Comparison of ENCODE assay signal across 19 mouse cellular contexts in the genomic region with DNA sequence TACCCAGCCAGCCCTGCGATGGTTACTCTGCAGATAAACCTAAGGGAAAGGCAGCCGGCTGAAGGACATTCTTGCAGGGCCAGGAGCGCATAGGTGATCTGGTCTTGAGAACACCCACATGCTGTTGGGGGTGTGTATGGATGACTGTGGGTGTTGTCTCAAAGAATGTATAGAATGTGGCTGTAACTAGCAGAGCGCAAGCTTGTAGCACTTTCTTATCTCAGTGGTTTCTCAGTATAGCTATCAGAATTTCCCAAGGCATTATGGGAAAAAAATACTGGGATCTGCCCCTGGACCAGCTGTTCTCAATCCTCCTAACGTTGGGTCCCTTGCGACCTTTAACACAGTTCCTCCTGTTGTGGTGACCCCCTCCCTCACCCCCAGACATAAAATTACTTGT. TPM values are rescaled to one million over a fixed set of nuclear protein-coding genes. Genes with fewer than 3 reads are reported as not detected.
DNase-seq lines count a peak whose midpoint lies in the region; ATAC-seq and TF ChIP-seq lines count a peak whose summit lies in the region.
"Had no signal": no experiment of that assay in that cellular context is flagged by ENCODE, and none has a peak within 500 bp of the region (broad histone marks: within the 10 kb centered on the region; RNA-seq: fewer than 3 reads in every experiment).

No protein-coding gene starts in this region.

- WGBS in heart, embryonic 12.5 days = 26% methylated on average over 6 of the region's 6 CpGs
- WGBS in heart, adult 2 months = 46% methylated on average over 6 of the region's 6 CpGs
- WGBS in kidney, postnatal 0 days = 56% methylated on average over 6 of the region's 6 CpGs

- peak overlapping the region; percentile 31 for H3K4me2 ChIP-seq in heart, embryonic 12.5 days
- no peak overlapping the region for H3K4me2 ChIP-seq in kidney, postnatal 0 days (ENCODE audit: low read length)
- H3K4me2 ChIP-seq: forebrain, embryonic 13.5 days; hindbrain, embryonic 13.5 days; limb, embryonic 13.5 days; midbrain, embryonic 13.5 days had no signal

- H3K36me3 ChIP-seq in heart, embryonic 12.5 days = no peaks in the 10 kb centered on the region
- H3K36me3 ChIP-seq in heart, adult 2 months (ENCODE audit: control insufficient read depth, insufficient read depth, low read length) = peaks cover 2% of the 10 kb centered on the region; the same call in 1 of the 2 replicates
- no peaks in the 10 kb centered on the region for H3K36me3 ChIP-seq in kidney, postnatal 0 days (ENCODE audit: insufficient read depth, low read length)
- H3K36me3 ChIP-seq in G1E (replicated peaks) = no peaks in the 10 kb centered on the region

- TF ChIP-seq EP300 in heart, adult 2 months (IDR thresholded peaks at IDR 0.05; ENCODE audit: insufficient read depth, low read depth, low read length) = no peak

- peaks cover 47% of the 10 kb centered on the region for H3K4me1 ChIP-seq in heart, embryonic 12.5 days (replicated peaks)
- peaks cover 10% of the 10 kb centered on the region for H3K4me1 ChIP-seq in heart, adult 2 months (ENCODE audit: control insufficient read depth, insufficient read depth, low read length)
- no peaks in the 10 kb centered on the region for H3K4me1 ChIP-seq in kidney, postnatal 0 days (replicated peaks; ENCODE audit: insufficient read depth, low read length)
- H3K4me1 ChIP-seq in G1E (ENCODE audit: insufficient read depth, low read depth, low read length) = peaks cover 9% of the 10 kb centered on the region

- peak overlapping the region; percentile 42 for H3K27ac ChIP-seq in heart, embryonic 12.5 days (ENCODE audit: poor library complexity, severe bottlenecking)
- H3K27ac ChIP-seq in heart, adult 2 months = no peak overlapping the region
- no peak overlapping the region for H3K27ac ChIP-seq in kidney, postnatal 0 days
- H3K27ac ChIP-seq: forebrain, embryonic 13.5 days; hindbrain, embryonic 13.5 days; limb, embryonic 13.5 days; midbrain, embryonic 13.5 days had no signal

- no peak overlapping the region for H3K9ac ChIP-seq in heart, embryonic 12.5 days
- no peak overlapping the region for H3K9ac ChIP-seq in heart, adult 2 months (ENCODE audit: low read depth, low read length)
- no peak overlapping the region for H3K9ac ChIP-seq in kidney, postnatal 0 days (ENCODE audit: low read depth, low read length)
- H3K9ac ChIP-seq: forebrain, embryonic 13.5 days; hindbrain, embryonic 13.5 days; limb, embryonic 13.5 days; midbrain, embryonic 13.5 days had no signal

- H3K79me2 ChIP-seq in heart, adult 2 months (replicated peaks; ENCODE audit: control insufficient read depth, insufficient read depth, low read length) = no peaks in the 10 kb centered on the region

- DNase-seq in heart, adult 2 months = no peak
- peak; percentile 39 for DNase-seq in kidney, postnatal 0 days (ENCODE audit: low spot score)
- no peak for DNase-seq in kidney, adult 9 months
- DNase-seq in G1E (ENCODE audit: low spot score) (no peak), ZHBTc4 (ENCODE audit: low read depth, low spot score) (peak; percentile 56)
- DNase-seq in cerebellum, adult 18-20 months = no peak
- DNase-seq: adrenal gland, postnatal 10 days; cerebellum, adult 2 months; cerebellum, postnatal 25 days; gastrocnemius, postnatal 36 days; kidney, postnatal 36 days; layer of hippocampus, postnatal 36 days; lung, adult 2 months; right cerebral cortex, postnatal 14 days had no signal

- intact Hi-C loops in heart, adult 2 months (cut with DNase I) = no loop called here

- no peaks in the 10 kb centered on the region for H3K27me3 ChIP-seq in heart, embryonic 12.5 days (replicated peaks)
- no peaks in the 10 kb centered on the region for H3K27me3 ChIP-seq in heart, adult 2 months (ENCODE audit: control insufficient read depth, insufficient read depth, low read length)
- no peaks in the 10 kb centered on the region for H3K27me3 ChIP-seq in kidney, postnatal 0 days (ENCODE audit: insufficient read depth, low read length)
- H3K27me3 ChIP-seq in G1E (ENCODE audit: insufficient read depth, low read length) = peaks cover 14% of the 10 kb centered on the region
- H3K27me3 ChIP-seq: forebrain, embryonic 13.5 days; hindbrain, embryonic 13.5 days; limb, embryonic 13.5 days; midbrain, embryonic 13.5 days had no signal

- no peak for TF ChIP-seq CTCF in heart, adult 2 months (IDR thresholded peaks at IDR 0.05)
- TF ChIP-seq CTCF in kidney, postnatal 0 days (IDR thresholded peaks at IDR 0.05; ENCODE audit: low read depth) = no peak
- 0 out of 2 replicates have a peak, but pooled peaks have one; percentile 8 for TF ChIP-seq CTCF in G1E (IDR thresholded peaks at IDR 0.05; ENCODE audit: low read depth, low read length)

- TF ChIP-seq POLR2A in heart, adult 2 months (IDR thresholded peaks at IDR 0.05; ENCODE audit: insufficient read depth, low read depth, low read length) = no peak

- no peak overlapping the region for H3K4me3 ChIP-seq in heart, embryonic 12.5 days
- H3K4me3 ChIP-seq in heart, adult 2 months = no peak overlapping the region
- H3K4me3 ChIP-seq in kidney, postnatal 0 days (replicated peaks; ENCODE audit: low read depth, low read length) = no peak overlapping the region
- no peak overlapping the region for H3K4me3 ChIP-seq in G1E (ENCODE audit: low read depth, low read length)
- H3K4me3 ChIP-seq: forebrain, embryonic 13.5 days; hindbrain, embryonic 13.5 days; limb, embryonic 13.5 days; midbrain, embryonic 13.5 days had no signal

- H3K9me3 ChIP-seq in heart, embryonic 12.5 days (replicated peaks) = peaks cover 2% of the 10 kb centered on the region; the same call in 1 of the 2 replicates
- H3K9me3 ChIP-seq in kidney, postnatal 0 days (replicated peaks; ENCODE audit: low read length) = no peaks in the 10 kb centered on the region
- peaks cover 1% of the 10 kb centered on the region; the same call in 1 of the 2 replicates for H3K9me3 ChIP-seq in G1E (replicated peaks)
- H3K9me3 ChIP-seq: forebrain, embryonic 13.5 days; hindbrain, embryonic 13.5 days; limb, embryonic 13.5 days; midbrain, embryonic 13.5 days had no signal

- no peak for ATAC-seq in heart, embryonic 12.5 days (ENCODE audit: insufficient number of reproducible peaks, low FRiP score)
- no peak for ATAC-seq in kidney, postnatal 0 days (replicated peaks; ENCODE audit: low FRiP score, low read depth)
- no peak for ATAC-seq in G1E (ENCODE audit: extremely low read depth, insufficient number of reproducible peaks, low FRiP score, poor library complexity, severe bottlenecking)
- ATAC-seq: forebrain, embryonic 13.5 days; midbrain, embryonic 13.5 days had no signal

RNA-seq across cellular contexts. Expression of a gene that starts 25.3 kb away (rescaled TPM):
- 137 and 141 TPM in 2 replicates for polyA plus RNA-seq in heart, embryonic 12.5 days (2016; fragmentation: Nextera tagmentation; extraction: Ambion mirVana)
- total RNA-seq in heart, adult 2 months (2021) = 10 to 100 TPM; 24.6 to 30.1 TPM
- polyA plus RNA-seq in heart, adult 2 months (2012; rRNA removed) = 24.1 and 27.9 TPM in 2 replicates
- polyA plus RNA-seq in kidney, postnatal 0 days (2015; fragmentation: Nextera tagmentation; extraction: Ambion mirVana) = 69.5 and 86.7 TPM in 2 replicates
- total RNA-seq in G1E (2014; fragmentation: Nextera tagmentation) = 77.5 and 83.7 TPM in 2 replicates
- total RNA-seq in G1E (2017) = 70.5 and 77.3 TPM in 2 replicates
- 56.6 and 59.1 TPM in 2 replicates for polyA plus RNA-seq in G1E (2012)

RNA-seq across cellular contexts. Expression of a gene that starts 59.8 kb away (rescaled TPM):
- polyA plus RNA-seq in heart, embryonic 12.5 days (2016; fragmentation: Nextera tagmentation; extraction: Ambion mirVana) = 19.0 and 21.4 TPM in 2 replicates
- total RNA-seq in heart, adult 2 months (2021) = 10 to 100 TPM; 13.4 to 15.2 TPM
- 7.4 and 9.8 TPM in 2 replicates for polyA plus RNA-seq in heart, adult 2 months (2012; rRNA removed)
- 9.9 and 10.0 TPM in 2 replicates for polyA plus RNA-seq in kidney, postnatal 0 days (2015; fragmentation: Nextera tagmentation; extraction: Ambion mirVana)
- 18.0 and 28.4 TPM in 2 replicates for total RNA-seq in G1E (2014; fragmentation: Nextera tagmentation)
- total RNA-seq in G1E (2017) = 3.3 and 3.9 TPM in 2 replicates
- 12.4 and 13.8 TPM in 2 replicates for polyA plus RNA-seq in G1E (2012)

Comparison
In these comparisons a context has a peak if more than half of its experiments do, and no peak if none do; other contexts are left out.
1. DNase-seq: peak in kidney, postnatal 0 days (single experiment) and ZHBTc4 (single experiment); none in heart, adult 2 months (0 of 2), kidney, adult 9 months (single experiment), G1E (single experiment) and cerebellum, adult 18-20 months (0 of 2).